Mouse (Mus musculus) lung, postnatal 25 days (tissue): ENCODE measurements at regions not wholly inside any gene's neighbourhood (a gene's known extent, or its start where the extent isn't known, plus 50 kb on each side); places are given as distances from the start of the nearest gene placed in this dataset.

ENCODE experiments used
- DNase-seq: peaks from one replicate; pipeline ENCODE4 v3.0.0; 2022; ENCODE audit warnings: low spot score

DNA sequence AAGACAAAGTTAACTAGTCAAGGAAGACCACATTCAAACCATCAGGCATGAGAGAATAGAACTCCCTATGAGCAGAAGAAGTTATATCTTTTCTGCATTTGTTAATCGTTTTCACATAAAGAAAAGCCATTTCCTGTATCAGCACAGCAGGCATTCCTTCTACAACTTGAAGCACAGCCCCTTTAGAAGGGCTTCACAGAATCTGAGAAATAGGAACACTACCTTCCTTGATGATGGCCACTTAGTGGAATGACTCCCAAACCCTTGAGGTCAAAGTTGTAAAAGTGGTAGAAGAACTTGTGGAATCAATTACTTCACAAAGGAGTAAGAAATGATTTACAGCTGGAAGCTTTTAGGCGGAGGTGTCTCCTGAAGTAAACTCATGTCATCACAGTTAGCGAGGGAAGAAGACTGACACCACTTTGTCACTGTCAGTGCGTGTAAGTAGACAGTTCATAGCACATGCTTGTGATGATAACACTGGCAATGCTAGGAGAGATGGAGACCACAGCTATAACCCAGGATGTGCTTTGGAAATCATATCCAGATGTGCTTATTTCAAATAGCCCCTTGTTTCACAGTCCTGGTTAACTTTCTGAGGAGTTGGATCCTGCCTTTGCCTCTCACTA, 580.3 kb downstream of the Kctd12 start:
- no peak for DNase-seq

DNA sequence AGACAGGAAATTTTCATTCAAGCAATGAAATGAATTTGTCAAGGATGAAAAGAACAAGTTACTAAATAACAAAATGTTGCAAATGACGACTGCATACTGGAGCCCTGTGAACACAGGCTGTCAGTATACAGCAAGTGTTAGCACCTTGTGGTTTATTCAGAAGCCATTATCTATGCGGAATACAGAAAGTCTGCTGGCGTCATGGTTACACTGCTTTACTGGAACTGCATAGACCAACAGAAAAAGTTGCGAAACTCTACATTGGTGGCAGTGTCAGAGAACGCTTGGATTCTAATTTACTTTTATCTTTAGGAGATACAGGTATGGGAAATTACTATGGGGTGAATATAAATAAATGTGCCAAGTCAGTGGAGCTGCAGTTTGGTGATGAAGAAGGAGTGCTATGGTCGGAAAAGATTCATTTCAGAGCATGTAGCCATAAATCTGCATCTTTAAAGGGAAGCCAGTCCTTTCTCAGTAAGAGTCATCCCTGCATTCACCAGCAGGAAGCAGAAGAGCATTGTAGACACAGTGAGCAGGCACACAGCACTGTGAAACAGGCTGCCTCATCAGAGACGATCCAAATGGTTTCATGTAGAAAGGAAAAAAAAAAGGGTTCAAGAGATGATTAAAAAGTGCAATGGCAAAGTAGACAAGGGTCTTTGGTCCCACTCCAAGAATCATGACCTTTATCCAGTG, 586.3 kb downstream of the Kctd12 start:
- DNase-seq, result no peak

DNA sequence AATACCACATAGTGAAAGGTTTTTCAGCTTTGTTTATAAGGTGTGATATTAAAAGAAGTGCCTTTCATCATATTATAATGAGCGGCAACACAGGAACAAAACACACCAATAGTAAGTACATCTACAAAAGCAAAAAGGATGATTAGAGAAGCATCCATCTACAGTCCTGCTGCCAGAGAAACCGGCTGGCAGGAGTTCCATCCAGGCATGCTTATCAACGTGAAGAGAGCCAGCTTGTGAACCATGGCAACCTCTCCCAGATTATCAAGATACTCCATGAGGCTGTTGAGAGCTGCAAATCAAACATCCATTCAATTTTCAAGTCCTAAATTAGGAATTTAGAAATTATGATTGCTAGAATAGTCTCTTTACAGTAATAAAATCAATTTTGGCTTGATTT, 590.1 kb downstream of the Kctd12 start:
- no peak for DNase-seq

DNA sequence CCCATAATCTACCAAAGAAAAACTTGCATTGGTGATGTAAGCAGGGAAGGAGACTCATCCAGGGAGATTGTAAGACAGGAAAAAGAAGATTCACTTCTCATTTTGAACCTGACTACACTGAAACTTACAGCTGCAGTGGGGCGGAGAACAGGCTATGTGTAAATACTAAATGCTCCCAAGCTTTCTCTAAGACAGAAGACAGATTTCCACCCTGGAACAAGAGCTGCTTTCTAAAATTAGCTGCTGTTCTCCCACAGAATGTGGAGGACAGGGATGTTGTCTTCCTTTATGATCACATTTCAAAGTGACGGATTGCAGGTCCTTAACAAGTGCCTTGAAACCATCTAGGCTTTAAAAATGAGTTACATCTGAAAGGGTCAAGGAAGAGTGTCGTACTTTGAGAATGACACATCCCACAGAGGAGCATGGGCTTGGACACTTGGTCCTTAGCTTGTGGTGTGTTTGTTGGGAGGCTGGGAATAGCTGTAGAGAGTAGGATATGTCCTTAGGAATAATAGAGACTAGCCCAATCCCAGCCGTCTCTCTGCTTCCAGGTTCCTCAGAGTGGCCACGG, 609.4 kb downstream of the Kctd12 start:
- no peak for DNase-seq

DNA sequence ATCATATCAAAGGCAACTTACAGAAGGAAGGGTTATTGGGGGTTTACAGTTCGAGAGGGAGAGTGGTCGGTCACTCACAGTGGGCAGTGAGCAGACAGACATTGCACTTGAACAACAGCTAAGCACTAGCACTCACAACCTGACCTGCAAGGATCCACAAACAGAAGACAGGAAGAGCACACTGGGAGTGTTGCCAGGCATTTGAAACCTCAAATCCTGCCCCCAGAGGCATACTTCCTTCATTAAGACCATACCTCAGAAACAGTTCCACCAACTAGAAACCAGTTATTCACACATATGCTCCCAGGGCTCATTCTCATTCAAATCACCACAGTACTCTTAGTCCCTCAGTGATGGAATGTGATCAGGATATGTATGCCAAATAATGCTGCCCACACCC, 620.8 kb downstream of the Kctd12 start:
- DNase-seq, result no peak

DNA sequence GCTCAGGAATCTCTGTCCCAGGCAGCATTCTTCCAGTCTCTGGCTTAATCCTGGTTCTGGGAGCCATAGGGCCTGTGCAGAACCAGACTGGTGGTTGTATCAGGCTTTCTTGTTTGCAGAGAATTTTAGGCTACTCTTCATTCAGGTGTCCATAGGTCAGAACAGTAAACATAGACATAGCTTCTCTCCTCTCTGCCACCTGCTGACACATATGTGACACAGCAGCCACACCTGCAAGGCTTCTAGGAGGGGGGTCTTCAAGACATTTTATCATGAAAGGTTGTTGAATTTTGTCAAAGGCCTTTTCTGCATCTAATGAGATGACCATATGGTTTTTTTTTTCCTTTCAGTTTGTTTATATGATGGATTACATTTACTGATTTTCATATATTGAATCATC, 599.7 kb downstream of the Lmo7 start:
- no peak for DNase-seq

DNA sequence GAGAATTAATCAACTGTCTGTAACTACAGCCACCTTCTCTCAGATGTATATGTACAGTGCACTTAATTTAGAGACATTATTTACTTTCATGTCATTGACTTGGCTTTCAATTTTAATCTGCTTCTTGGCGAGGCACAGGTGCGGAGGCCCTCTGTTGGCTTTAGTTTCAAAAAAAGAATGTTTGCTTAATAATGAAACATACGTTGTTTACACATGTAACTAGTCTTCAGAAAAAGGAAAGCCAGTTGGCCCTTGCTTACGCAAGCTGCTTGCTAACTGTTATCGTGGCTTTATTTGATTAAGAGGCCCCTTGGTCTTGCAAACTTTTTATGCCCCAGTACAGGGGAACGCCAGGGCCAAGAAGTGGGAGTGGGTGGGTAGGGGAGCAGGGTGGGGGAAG, 576.6 kb downstream of the Lmo7 start:
- DNase-seq, result no peak

DNA sequence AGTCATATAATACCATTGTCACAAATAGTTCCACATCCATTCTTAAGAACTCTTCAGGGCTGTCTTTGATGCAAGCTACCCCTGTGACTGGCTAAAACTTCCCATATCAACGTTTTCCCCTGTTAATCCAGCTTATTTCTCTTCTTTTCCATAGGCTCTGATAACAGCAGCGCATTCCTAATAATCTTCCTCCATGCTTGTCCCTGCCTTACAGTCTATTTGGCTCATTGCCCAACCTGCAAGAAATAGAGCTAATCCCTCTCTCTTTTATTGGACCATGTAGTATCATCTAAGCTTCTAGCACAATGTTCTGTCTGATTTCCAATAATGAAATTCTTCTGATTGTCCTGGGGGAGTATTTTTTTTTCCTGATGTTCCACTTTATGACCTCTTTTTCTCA, 573.1 kb downstream of the Lmo7 start:
- DNase-seq, result no peak

DNA sequence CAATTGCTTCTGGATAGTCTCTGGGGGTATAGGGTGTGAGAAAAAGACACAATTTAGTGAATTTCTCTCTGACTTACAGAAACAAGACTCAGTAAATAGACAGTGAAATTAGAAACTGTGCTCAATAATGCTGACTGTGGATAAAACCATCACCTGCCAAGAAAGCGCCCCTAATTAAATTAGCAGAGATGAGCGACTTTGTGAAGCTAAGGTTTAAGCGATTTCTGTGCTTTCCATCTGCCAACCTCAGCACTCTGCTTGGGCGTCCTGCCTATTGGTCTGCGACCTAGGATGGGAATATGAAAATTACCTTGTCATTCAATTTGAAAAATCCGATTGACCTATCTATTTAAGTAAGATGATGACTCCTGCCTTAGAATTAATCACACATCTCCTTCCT, 570.5 kb downstream of the Lmo7 start:
- DNase-seq, result no peak

DNA sequence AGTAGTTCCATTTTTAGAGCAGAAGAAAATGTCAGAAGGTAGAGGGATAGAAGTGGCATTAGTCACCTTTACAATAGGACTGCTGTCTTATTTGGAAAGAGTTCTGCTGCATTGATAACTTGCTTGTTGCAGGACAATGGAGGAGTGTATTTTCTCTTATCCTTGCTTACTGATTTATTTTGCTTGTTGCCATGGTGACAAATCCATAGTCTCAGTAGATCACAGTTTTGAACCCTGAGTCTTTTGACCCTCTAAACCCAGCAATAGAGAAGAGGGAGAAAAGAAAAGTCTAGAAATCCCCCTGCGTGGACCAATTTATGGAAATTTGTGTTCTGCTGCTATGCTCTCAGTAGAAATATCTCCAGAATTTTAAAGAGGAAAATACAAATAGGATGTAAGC, 561.6 kb downstream of the Lmo7 start:
- no peak for DNase-seq

DNA sequence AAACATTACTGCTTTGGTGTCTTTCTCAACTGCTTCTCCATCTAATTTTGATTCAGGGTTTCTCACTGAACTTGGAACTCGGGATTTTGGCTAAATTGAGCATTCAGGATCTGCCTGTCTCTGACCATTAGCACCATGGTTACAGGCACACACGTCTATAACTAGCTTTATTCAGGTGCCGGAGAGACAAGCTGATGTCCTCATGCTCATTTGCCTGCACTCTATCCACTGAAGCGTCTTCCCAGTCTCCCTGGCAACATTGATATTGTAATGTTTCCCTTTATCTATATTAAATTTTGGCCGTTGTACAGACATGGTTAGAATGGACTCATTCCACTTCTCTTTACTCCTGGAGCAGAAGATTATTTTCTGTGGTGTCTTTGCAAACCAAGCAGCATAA, 520.3 kb downstream of the Lmo7 start:
- DNase-seq, result no peak

DNA sequence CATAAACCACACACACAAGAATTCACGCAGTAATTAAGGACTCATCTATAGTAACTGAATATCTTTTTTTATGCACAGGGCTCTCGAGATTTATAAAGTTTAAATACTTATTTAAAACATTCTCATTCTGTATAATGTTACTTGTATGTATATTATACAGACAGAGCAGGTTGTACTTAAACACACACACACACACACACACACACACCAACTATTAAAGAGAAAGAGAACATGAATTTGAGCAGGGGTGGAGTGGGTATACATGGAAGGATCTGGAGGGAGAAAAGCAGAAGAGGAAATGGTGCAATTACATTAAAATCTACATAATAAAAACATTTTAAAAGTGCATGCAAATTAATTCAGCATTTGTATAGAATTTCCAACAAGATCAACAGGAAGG, 518.8 kb downstream of the Lmo7 start:
- DNase-seq, result no peak

DNA sequence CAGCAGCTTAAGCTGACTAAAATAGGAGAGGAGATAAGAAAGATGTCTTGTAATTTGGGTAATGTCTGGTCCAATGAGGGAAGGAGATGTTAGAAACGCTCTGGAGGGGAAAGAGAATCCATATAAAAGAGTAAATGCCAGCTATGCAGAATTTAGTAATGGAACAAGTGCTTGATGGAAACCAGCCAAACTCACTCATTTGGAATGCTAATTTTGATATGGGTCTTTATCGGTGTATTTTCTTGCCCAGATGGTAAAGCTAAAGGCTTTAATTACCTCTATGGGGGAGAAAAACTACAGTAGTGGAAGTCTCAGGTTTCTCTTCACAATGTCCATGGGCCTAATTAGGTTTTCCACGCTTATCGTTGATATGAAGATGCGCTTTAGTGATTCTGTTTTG, 518.3 kb downstream of the Lmo7 start:
- no peak for DNase-seq

DNA sequence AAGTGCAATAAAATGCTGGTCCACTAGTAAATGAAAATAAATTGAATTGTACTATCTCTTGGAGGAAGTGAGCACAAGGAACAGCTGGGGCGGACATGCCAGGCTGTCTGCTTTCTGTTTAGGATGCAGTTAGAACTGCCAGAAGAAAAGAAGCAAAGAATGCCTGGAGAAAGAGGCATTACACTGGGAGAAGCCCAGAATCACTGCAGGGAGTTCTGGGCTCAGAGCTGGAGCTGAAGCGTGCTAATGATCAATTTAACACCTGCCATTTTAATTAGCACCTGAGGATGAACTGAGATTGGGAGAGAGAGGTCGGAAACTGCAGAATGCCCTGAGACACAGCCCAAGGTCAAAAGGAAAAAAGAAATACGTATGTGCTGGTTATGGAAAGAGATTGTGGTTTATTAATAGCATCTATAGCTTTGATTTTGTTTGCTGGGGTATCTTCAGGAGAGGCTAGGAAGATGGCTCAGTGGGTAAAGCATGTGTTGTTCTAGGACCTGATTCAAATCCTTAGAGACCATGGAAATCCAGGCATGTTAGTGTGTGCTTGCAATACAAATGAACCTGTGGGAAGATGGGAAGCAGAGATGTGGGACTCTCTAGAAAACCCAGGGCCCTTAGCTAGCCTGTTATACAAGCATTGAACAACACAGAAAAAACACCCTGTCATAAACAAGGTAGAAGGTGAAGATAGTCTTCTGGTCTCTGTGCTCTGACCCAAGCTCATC, 514.2 kb downstream of the Lmo7 start:
- no peak for DNase-seq

DNA sequence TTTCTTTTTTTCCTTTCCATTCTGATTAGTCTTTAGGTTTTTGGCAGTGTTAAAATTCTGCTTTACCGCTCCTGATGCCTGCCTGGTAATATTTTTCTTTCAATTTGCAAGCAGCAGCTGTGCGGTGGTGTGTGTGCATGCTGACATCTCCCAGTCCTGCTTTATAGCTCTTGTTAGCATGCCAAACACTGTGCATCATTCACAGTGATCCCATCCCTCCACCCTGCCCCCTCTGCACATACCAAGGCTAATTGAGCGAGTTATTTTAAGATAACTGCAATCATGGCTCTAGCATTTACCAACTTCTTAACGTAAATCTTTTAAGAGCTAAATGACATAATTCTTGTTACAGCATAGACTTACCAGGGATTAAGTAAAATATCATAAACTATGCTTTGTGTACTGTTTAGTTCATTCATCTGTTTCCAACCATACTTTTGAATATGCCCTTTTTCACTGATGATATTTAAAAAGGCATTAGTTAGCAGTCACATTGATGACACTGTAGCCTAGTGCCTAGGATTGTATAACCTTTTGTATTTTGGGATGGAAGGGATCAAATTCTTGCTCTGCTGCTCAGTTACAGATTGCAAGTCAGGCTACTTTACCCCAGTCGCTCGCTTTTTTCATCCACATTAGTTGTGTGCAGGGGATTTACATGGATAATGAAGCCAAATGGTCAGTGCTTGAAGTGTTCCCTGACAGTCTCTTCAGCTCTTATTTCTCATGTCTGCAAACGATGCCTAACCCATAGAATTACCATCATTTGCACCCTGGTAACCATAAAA, 487.0 kb downstream of the Lmo7 start:
- no peak for DNase-seq

DNA sequence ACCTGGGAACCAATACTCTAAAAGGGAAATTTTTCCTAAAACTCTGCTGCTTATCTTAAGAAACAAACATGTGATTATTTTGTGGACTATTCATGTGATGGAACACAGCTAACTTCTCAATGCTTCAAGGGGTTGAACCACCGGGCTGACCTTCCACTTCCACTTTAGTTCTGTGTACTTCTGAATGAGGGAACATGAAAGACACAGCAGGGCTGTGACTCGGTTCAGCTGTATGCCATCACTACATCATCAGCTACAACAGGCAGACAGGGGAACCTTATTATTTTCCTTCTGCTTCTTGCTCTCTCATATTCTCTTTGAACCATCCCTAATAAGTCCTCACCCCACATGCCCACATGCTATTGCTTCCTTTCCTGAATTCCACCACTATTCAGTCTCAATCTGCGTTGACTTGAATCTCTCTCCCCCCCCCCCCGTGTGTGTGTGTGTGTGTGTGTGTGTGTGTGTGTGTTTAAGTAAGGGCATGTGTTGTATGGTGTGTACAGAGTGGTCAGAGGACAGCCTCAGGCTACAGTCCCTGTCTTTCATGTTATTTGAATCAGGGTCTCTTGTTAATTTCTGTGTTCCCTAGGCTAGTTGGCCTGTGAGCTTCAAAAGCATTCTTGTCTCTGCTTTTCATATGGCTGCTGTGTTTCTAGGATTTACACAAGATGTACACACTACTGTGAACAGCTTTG, 485.7 kb downstream of the Lmo7 start:
- DNase-seq, result no peak

DNA sequence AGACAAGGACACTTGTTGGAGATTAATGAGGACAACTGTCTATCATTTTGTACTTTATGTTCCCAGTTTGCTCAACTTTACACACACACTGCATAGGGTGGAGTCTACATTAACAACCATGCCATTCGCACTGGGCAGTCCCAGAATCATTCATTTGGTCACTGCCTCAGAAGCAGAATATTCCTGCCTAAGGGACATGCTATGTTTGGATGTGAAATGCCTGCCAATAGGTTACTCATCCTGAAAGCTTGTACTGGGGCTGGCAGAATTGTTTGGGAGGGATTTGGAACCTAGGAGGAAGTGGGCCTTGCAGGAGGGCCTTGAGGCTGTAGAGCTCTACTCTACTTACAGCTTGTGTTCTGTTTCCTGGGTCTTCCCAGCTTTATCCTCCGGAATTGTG, 482.3 kb downstream of the Lmo7 start:
- no peak for DNase-seq

DNA sequence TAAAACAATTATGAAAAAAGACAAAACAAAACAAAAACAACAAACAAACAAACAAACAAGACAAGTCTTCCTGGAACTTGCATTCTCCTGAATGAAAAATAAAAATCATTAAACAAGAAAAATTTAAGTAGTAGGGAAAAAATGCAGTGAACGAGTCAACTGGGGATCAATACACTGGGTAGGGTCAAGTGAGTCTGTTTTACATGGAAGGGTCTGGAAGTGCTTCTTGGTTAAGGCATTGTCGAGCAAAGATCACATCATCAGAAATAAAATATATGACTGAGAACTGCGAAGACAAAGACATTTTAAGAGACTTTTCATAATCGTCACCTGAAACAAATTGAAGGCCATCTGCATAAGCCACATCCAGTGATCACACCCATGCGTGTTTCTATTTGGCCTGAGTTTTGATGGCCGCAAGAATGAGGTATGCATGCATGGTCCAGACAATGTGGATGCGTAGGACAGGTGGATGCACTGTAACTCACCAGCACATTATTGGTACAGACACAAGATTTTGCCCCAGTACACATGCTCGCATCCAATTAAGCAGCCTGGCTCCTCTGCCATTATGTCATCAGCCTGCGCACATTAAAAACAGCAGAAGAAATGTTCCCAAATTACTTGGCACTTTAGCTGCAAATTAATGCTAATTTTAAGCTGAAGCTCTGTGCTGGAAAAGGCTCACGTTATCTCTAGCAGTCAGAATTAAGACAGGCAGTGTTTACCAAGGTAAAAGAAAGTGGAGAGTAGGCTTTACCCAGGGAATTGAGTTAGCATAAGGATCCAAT, 475.3 kb downstream of the Lmo7 start:
- DNase-seq, result no peak

DNA sequence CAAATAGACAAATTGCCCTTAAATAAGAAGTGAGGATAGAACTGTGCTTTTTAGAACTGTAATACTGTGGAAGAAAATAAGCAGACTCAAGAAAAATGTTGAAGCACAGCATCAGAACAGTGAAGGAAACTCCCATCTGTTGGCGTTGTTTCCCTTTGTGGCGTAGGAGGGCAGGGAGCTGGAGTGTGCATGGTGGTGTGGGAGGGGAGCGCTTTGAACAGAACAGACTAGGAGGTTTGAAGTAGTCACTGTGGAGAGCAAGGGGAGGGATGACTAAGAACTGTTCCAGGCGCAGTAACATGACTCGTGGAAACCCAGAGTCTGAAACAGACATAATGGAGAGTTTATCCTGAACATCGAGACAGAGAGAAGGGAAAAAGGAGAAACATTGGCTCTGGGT, 469.7 kb downstream of the Lmo7 start:
- no peak for DNase-seq

DNA sequence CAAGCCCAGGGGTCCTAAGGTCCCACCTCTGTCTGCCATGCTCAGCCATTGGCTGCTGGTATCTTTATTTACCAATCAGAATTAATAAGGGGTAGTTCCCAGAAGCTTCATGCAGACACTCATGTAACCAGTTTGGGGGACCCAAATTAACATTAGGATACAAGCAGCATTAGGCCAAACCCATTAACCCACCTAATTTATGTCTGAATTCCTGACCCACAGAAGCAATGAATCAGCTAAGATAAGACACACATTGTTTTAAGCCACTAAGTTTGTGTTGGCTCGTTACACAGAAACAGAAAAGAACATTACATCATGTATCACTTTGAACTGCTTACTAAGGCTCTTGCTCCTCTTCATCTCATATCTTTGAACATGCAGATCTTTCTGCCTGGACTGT, 461.0 kb downstream of the Lmo7 start:
- no peak for DNase-seq

DNA sequence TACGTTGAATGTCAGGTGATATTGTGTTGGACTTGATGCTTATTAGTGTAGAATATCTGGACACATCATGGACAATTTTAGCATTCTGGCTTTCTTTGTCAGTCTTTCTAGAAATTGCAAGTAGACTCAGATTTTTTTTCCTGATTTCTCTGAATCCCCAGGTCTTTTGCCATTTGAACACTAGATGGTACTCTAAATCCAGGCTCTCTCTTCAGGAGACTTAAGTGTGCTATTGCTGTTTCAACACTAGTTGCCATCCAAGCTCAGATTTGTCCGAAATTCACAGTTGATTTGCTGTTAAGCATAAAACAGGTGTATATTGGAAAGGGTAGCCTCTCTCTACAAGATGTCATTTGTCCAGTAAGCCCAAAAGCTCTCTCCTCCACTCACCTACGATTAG, 451.5 kb downstream of the Lmo7 start:
- DNase-seq, result no peak
